Mouse (Mus musculus) B cell, adult 62 days (primary cell): Measurements from ENCODE around the gene Ppp2ca. TPM values are rescaled to one million over a fixed set of nuclear protein-coding genes. Genes with fewer than 3 reads are reported as not detected.

Experiments
- total RNA-seq: library from RNA; stranded (reverse); gene quantifications from 4 replicates; pipeline ENCODE4 v1.2.4, GENCODE M21; 2023

Gene Ppp2ca
- total RNA-seq, result 111 to 123 TPM (median 117 TPM) in 4 replicates

GRCm38 (mm10) chr11:52098398-52098946, at the start of gene Ppp2ca:
Ppp2ca (plus strand) TSS chr11:52098681.

GRCm38 (mm10) chr11:52145428-52145827, 46.9 kb downstream of the Ppp2ca start, which contains the start of gene Olfr1373:
Olfr1373 (minus strand) TSS chr11:52145528.

Other genes starting within 250 kb of the Ppp2ca start
- 73.2 to 75.8 TPM (median 73.8 TPM) in 4 replicates for gene Jade2, start 241.0 kb upstream of the Ppp2ca start, total RNA-seq
- 44.7 to 51.8 TPM (median 48.5 TPM) in 4 replicates for gene Cdkn2aipnl, start 131.0 kb upstream of the Ppp2ca start, total RNA-seq
- gene Ube2b, start 97.9 kb upstream of the Ppp2ca start, total RNA-seq, result 188 to 223 TPM (median 208 TPM) in 4 replicates
- gene Cdkl3, start 94.5 kb upstream of the Ppp2ca start, total RNA-seq, result 5.0 to 8.4 TPM (median 6.0 TPM) in 4 replicates
- not detected in 4 replicates for gene Olfr1373, start 46.8 kb downstream of the Ppp2ca start, total RNA-seq
- gene Olfr1371, start 115.3 kb downstream of the Ppp2ca start, total RNA-seq, result not detected in 4 replicates
- gene Skp1a, start 133.3 kb downstream of the Ppp2ca start, total RNA-seq, result 128 to 146 TPM (median 146 TPM) in 4 replicates
- 3.4 to 4.9 TPM (median 3.9 TPM) in 4 replicates for gene Tcf7, start 184.3 kb downstream of the Ppp2ca start, total RNA-seq